Mouse (Mus musculus): ENCODE results near the gene Nwd2.
A peak's percentile ranks its signal among the peaks of the same experiment; 100 is the strongest.

Gene Nwd2

DNA sequence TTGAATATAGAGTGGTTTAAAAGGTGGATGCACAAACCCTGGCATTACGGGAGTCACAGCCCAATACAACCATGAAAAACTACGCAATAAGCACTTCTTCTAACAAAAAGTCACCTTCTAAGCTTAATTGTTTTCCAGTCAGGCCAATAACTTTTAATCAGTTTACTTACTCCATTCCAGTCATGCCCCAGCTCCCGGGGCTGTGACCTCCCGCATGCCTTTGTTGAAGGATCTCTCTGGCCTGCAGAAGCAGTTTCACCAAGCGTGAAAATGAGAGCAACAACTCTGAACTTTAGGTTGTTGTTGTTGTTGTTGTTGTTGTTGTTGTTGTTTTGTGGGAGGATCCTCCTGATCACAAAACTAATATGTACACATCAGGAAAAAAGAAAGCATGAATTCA is 185.1 kb downstream of the Nwd2 start:
- DNase-seq = no peak

DNA sequence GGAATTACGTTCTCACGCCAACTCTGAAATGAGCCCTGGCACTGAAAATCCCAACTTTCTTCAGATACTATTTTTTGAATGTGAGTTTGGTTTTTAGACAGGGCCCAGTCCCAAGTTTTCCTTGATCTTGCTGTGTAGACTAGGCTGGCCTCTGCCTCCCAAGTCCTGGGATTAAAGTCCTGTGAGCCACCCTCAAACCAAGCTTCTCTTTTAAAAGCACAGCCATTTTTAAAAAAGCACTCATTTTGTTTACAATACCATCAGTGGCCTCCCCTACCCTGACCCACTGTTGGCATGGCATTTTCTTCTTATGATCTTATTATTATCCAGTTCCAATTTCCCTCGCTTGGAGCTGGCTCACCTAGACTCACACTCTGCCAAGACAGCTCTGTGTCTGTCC is 185.5 kb downstream of the Nwd2 start:
- no peak for DNase-seq

- peak; percentile 21 to 26 for DNase-seq
Observed at GRCm38 (mm10) chr5:63837115-63837514, 188.2 kb downstream of the Nwd2 start.

DNA sequence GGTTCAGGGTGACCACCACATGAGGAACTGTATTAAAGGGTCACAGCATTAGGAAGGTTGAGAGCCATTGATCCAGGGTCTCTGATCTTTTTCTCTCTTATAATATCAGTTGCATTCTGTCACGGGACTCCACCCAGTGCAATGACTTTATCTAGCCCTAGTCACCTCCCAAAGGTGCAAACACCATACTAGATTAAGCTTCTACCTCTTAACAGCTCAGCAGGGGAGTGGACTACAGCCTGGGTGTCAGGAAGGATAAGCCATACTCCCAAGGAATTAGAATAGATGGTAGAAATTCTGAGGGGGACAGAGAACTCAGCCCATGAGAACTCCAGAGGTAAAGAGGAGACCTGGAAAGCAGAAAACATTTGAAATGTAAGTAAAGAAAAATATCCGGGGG is 188.9 kb downstream of the Nwd2 start:
- no peak for DNase-seq

GRCm38 (mm10) chr5:63839801-63840416 is 191.0 kb downstream of the Nwd2 start:
- no peak for DNase-seq

GRCm38 (mm10) chr5:63847080-63847479 is 198.2 kb downstream of the Nwd2 start:
- no peak for DNase-seq

DNA sequence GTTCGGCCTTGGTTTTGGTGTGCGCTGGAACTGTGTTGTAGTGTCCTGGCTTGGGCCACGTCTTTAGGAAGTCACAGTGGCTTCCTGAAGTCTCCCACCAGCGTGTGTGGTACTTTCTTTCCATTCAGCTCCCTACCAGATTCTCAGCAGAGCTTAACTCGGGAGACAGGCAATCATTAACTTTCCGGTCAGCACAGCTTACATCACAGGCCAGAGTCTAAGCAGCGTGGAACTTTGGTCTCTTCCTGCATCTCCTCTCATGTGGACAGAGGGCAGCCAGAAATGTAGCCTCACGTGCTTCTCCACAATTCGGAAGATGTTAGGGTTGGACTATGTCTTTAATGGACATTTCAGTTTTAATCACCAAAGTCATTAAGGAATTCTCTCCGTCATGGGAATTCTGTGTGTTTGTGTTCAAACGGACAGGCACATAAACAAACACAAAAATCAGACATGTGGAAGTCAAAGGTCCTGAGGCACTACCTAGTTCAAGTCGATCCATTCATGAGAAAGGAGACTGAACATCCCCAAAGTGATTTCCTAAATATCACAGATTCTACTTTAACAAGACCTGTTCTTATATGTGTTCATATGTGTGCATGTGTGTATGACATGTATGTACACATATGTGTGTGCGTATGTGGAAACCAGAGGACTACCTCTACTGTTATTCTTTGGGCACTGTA is 198.8 kb downstream of the Nwd2 start:
- DNase-seq = no peak

DNA sequence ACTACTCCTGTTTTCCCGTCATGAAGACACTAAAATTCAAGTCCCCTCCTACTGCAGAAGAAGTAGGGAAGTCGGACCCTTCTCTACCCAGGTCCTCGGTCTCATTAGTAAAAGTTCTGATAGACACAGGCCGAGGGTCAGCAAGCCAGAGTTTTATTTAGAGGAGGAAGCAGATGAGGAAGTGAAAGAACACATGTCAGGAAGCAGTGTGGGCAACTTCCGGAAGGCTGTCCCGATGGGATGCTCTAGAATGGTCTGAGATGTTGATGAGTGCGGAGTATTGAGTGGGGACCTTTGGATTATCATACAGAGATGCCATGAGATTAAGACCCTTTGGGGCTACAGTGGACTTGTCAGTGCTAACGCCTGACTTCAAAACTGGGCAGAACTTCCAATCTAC is 210.0 kb downstream of the Nwd2 start:
- DNase-seq = no peak

All from thymus, postnatal 36 days (tissue).